Mouse (Mus musculus): ENCODE results near the gene Tent5c. TPM values are rescaled to one million over a fixed set of nuclear protein-coding genes. Genes with fewer than 3 reads are reported as not detected.

Tent5c gene
- polyA plus RNA-seq (2012; ENCODE audit: low replicate concordance) = 11.4 and 15.8 TPM in 2 replicates

GRCm38 (mm10) chr3:100489133-100490009, at the start of gene Tent5c:
Gene Tent5c, minus strand, starts transcription at chr3:100489324.

Other genes with a start within 250 kb of the Tent5c start
- 83.2 and 124 TPM in 2 replicates for gene Man1a2, start 196.2 kb upstream of the Tent5c start, polyA plus RNA-seq (2012; ENCODE audit: low replicate concordance)

All from leukemia stem cell, adult 10-12 weeks (primary cell).